ENCODE assay signal across 8 mouse cellular contexts in genomic region chr11:101277381-101278222, GRCm38 (mm10). TPM values are rescaled to one million over a fixed set of nuclear protein-coding genes. Genes with fewer than 3 reads are reported as not detected.
DNase-seq lines count a peak whose midpoint lies in the region; ATAC-seq and TF ChIP-seq lines count a peak whose summit lies in the region.

No protein-coding gene starts in this region.

- peak overlapping the region; percentile 81 for H3K9ac ChIP-seq in forebrain, embryonic 16.5 days (replicated peaks; ENCODE audit: low read depth, low read length)

- H3K27ac ChIP-seq in forebrain, embryonic 16.5 days (ENCODE audit: low read length), result no peak overlapping the region

- H3K36me3 ChIP-seq in E14TG2a.4 (ENCODE audit: insufficient read depth, low read length), result peaks cover 12% of the 10 kb centered on the region
- no peaks in the 10 kb centered on the region for H3K36me3 ChIP-seq in forebrain, embryonic 16.5 days (ENCODE audit: control insufficient read depth, insufficient read depth)

- intact Hi-C loops in gastrocnemius, postnatal 36 days (cut with DNase I), result no loop called here

- TF ChIP-seq CTCF in E14TG2a.4 (conservative IDR thresholded peaks at IDR 0.05; ENCODE audit: low read length), result no peak

- peaks cover 52% of the 10 kb centered on the region for H3K27me3 ChIP-seq in E14TG2a.4 (ENCODE audit: insufficient read depth, low read length)
- H3K27me3 ChIP-seq in forebrain, embryonic 16.5 days (replicated peaks; ENCODE audit: control insufficient read depth, insufficient read depth, low read length), result no peaks in the 10 kb centered on the region

- 75% methylated on average over 12 of the region's 12 CpGs for WGBS in forebrain, embryonic 16.5 days

- H3K4me2 ChIP-seq in forebrain, embryonic 16.5 days (ENCODE audit: low read length), result peak overlapping the region; percentile 90

- H3K4me3 ChIP-seq in E14TG2a.4 (replicated peaks; ENCODE audit: low read length), result peak overlapping the region; percentile 96
- H3K4me3 ChIP-seq in forebrain, embryonic 16.5 days (replicated peaks; ENCODE audit: low read length), result peak overlapping the region; percentile 72

- DNase-seq in frontal cortex, postnatal 36 days (ENCODE audit: low spot score in 2 of 2), result peak; percentile 30 to 48
- no peak for DNase-seq in frontal cortex, postnatal 25 days (ENCODE audit: low spot score in 2 of 2)
- peak; percentile 79 to 87 for DNase-seq in kidney, postnatal 25 days
- DNase-seq in gastrocnemius, postnatal 36 days, result no peak
- DNase-seq in embryo, embryonic 9.5 days (ENCODE audit: extremely low spot score), result no peak

- peaks cover 47% of the 10 kb centered on the region for H3K4me1 ChIP-seq in E14TG2a.4 (replicated peaks; ENCODE audit: low read depth, low read length)
- H3K4me1 ChIP-seq in forebrain, embryonic 16.5 days (replicated peaks; ENCODE audit: control insufficient read depth, insufficient read depth, low read length), result peaks cover 24% of the 10 kb centered on the region

- H3K9me3 ChIP-seq in E14TG2a.4 (ENCODE audit: low read length), result no peaks in the 10 kb centered on the region
- no peaks in the 10 kb centered on the region for H3K9me3 ChIP-seq in forebrain, embryonic 16.5 days (ENCODE audit: control insufficient read depth, low read length)

- ATAC-seq in forebrain, embryonic 16.5 days, result no peak
- 0 out of 2 replicates have a peak, but pooled peaks have one; percentile 11 for ATAC-seq in megakaryocyte progenitor cell, adult 5-6 weeks (replicated peaks; ENCODE audit: poor library complexity)

RNA-seq across cellular contexts. Expression of gene Cntd1, which starts 1.2 kb away (rescaled TPM):
- 0.91 TPM in 2 replicates for polyA plus RNA-seq in forebrain, embryonic 16.5 days (2015; fragmentation: Nextera tagmentation; extraction: Ambion mirVana)
- 1.1 and 2.0 TPM in 2 replicates for total RNA-seq in megakaryocyte progenitor cell, adult 5-6 weeks (2015)
- 1.2 and 1.3 TPM in 2 replicates for total RNA-seq in megakaryocyte progenitor cell, adult 5-6 weeks (2017)
- total RNA-seq in gastrocnemius, postnatal 36 days (2021), result under 1 TPM; 0.10 to 0.15 TPM

RNA-seq across cellular contexts. Expression of gene Coa3, which starts 1.3 kb away (rescaled TPM):
- polyA plus RNA-seq in forebrain, embryonic 16.5 days (2015; fragmentation: Nextera tagmentation; extraction: Ambion mirVana), result 191 and 197 TPM in 2 replicates
- 74.0 and 91.0 TPM in 2 replicates for total RNA-seq in megakaryocyte progenitor cell, adult 5-6 weeks (2015)
- 43.7 and 47.8 TPM in 2 replicates for total RNA-seq in megakaryocyte progenitor cell, adult 5-6 weeks (2017)
- total RNA-seq in gastrocnemius, postnatal 36 days (2021), result 10 to 100 TPM; 64.3 to 71.4 TPM

RNA-seq across cellular contexts. Expression of gene Wnk4, which starts 17.2 kb away (rescaled TPM):
- polyA plus RNA-seq in forebrain, embryonic 16.5 days (2015; fragmentation: Nextera tagmentation; extraction: Ambion mirVana), result 5.8 and 6.2 TPM in 2 replicates
- not detected in 2 replicates for total RNA-seq in megakaryocyte progenitor cell, adult 5-6 weeks (2015)
- total RNA-seq in megakaryocyte progenitor cell, adult 5-6 weeks (2017), result not detected in 2 replicates
- under 1 TPM; 0.10 to 0.15 TPM for total RNA-seq in gastrocnemius, postnatal 36 days (2021)

RNA-seq across cellular contexts. Expression of gene Vps25, which starts 24.1 kb away (rescaled TPM):
- 91.1 and 93.3 TPM in 2 replicates for polyA plus RNA-seq in forebrain, embryonic 16.5 days (2015; fragmentation: Nextera tagmentation; extraction: Ambion mirVana)
- 261 and 263 TPM in 2 replicates for total RNA-seq in megakaryocyte progenitor cell, adult 5-6 weeks (2015)
- total RNA-seq in megakaryocyte progenitor cell, adult 5-6 weeks (2017), result 70.4 and 86.9 TPM in 2 replicates
- 10 to 100 TPM; 36.2 to 39.4 TPM for total RNA-seq in gastrocnemius, postnatal 36 days (2021)

RNA-seq across cellular contexts. Expression of gene Becn1, which starts 24.5 kb away (rescaled TPM):
- polyA plus RNA-seq in forebrain, embryonic 16.5 days (2015; fragmentation: Nextera tagmentation; extraction: Ambion mirVana), result 191 and 203 TPM in 2 replicates
- 49.8 and 61.2 TPM in 2 replicates for total RNA-seq in megakaryocyte progenitor cell, adult 5-6 weeks (2015)
- total RNA-seq in megakaryocyte progenitor cell, adult 5-6 weeks (2017), result 161 and 166 TPM in 2 replicates
- total RNA-seq in gastrocnemius, postnatal 36 days (2021), result 10 to 100 TPM; 73.9 to 78.0 TPM

Comparison
In these comparisons a context has a peak if more than half of its experiments do, and no peak if none do; other contexts are left out.
1. DNase-seq: peak in frontal cortex, postnatal 36 days (2 of 2) and kidney, postnatal 25 days (2 of 2); none in frontal cortex, postnatal 25 days (0 of 2), gastrocnemius, postnatal 36 days (0 of 2) and embryo, embryonic 9.5 days (single experiment).